Mouse (Mus musculus): ENCODE results near the gene Rhebl1. TPM values are rescaled to one million over a fixed set of nuclear protein-coding genes. Genes with fewer than 3 reads are reported as not detected.
"Not testable (repeated sequence)": the region's sequence is repeated elsewhere in the genome, so short reads cannot be mapped to it uniquely, and the experiment has no call there.

Gene Rhebl1
- polyA plus RNA-seq (2016; fragmentation: Nextera tagmentation; extraction: Ambion mirVana), result 20.1 and 23.3 TPM in 2 replicates

GRCm38 (mm10) chr15:98893940-98894745, at the start of gene Rhebl1:
Gene Rhebl1, minus strand, starts transcription at chr15:98894540.
- H3K4me1 ChIP-seq, result peaks cover 47% of the 10 kb centered on the region
- peak within 1 kb of the TSS; percentile 91 for H3K4me2 ChIP-seq
- H3K27me3 ChIP-seq, result peaks cover 81% of the 10 kb centered on the region
- no peaks in the 10 kb centered on the region for H3K9me3 ChIP-seq
- peak within 1 kb of the TSS; percentile 56 for H3K9ac ChIP-seq
- WGBS, result under 1% methylated on average over 77 of the region's 77 CpGs
- ATAC-seq (ENCODE audit: low FRiP score), result no peak
- H3K4me3 ChIP-seq (replicated peaks), result peak within 1 kb of the TSS; percentile 47
- no peak within 1 kb of the TSS for H3K27ac ChIP-seq
- no peaks in the 10 kb centered on the region for H3K36me3 ChIP-seq (replicated peaks)

GRCm38 (mm10) chr15:98943133-98943532, 48.8 kb upstream of the Rhebl1 start:
- H3K4me1 ChIP-seq, result peaks cover 8% of the 10 kb centered on the region; the same call in 1 of the 2 replicates
- no peak for ATAC-seq (ENCODE audit: low FRiP score)
- no peak overlapping the region for H3K9ac ChIP-seq
- H3K27me3 ChIP-seq, result no peaks in the 10 kb centered on the region
- H3K9me3 ChIP-seq, result no peaks in the 10 kb centered on the region
- no peak overlapping the region for H3K4me2 ChIP-seq
- WGBS, result 75% methylated on average over 4 of the region's 4 CpGs
- no peak overlapping the region for H3K4me3 ChIP-seq (replicated peaks)
- peaks cover 8% of the 10 kb centered on the region; the same call in 1 of the 2 replicates for H3K36me3 ChIP-seq (replicated peaks)
- H3K27ac ChIP-seq, result no peak overlapping the region

GRCm38 (mm10) chr15:98942081-98942480, 47.7 kb upstream of the Rhebl1 start:
- H3K9ac ChIP-seq, result no peak overlapping the region
- no peaks in the 10 kb centered on the region for H3K9me3 ChIP-seq
- peaks cover 7% of the 10 kb centered on the region; the same call in 1 of the 2 replicates for H3K36me3 ChIP-seq (replicated peaks)
- no peak for ATAC-seq (ENCODE audit: low FRiP score)
- no peak overlapping the region for H3K4me2 ChIP-seq
- H3K4me3 ChIP-seq (replicated peaks), result no peak overlapping the region
- H3K27ac ChIP-seq, result no peak overlapping the region
- no peaks in the 10 kb centered on the region for H3K27me3 ChIP-seq
- WGBS, result 91% methylated on average over 4 of the region's 4 CpGs
- peaks cover 4% of the 10 kb centered on the region; the same call in 1 of the 2 replicates for H3K4me1 ChIP-seq

GRCm38 (mm10) chr15:98941539-98941938, 47.2 kb upstream of the Rhebl1 start:
- no peaks in the 10 kb centered on the region for H3K27me3 ChIP-seq
- 85% methylated on average over 2 of the region's 2 CpGs for WGBS
- H3K9ac ChIP-seq, result no peak overlapping the region
- no peak overlapping the region for H3K4me2 ChIP-seq
- peaks cover 5% of the 10 kb centered on the region; the same call in 1 of the 2 replicates for H3K36me3 ChIP-seq (replicated peaks)
- H3K9me3 ChIP-seq, result no peaks in the 10 kb centered on the region
- H3K27ac ChIP-seq, result no peak overlapping the region
- ATAC-seq (ENCODE audit: low FRiP score), result no peak
- no peak overlapping the region for H3K4me3 ChIP-seq (replicated peaks)
- peaks cover 4% of the 10 kb centered on the region; the same call in 1 of the 2 replicates for H3K4me1 ChIP-seq

- H3K27me3 ChIP-seq, result no peaks in the 10 kb centered on the region
- no peak for ATAC-seq (ENCODE audit: low FRiP score)
- peaks cover 8% of the 10 kb centered on the region for H3K4me1 ChIP-seq
- WGBS, result 65% methylated on average over 10 of the region's 10 CpGs
- H3K36me3 ChIP-seq (replicated peaks), result peaks cover 5% of the 10 kb centered on the region; the same call in 1 of the 2 replicates
- H3K9me3 ChIP-seq, result no peaks in the 10 kb centered on the region
- no peak overlapping the region for H3K9ac ChIP-seq
- H3K27ac ChIP-seq, result 0 out of 2 replicates have a peak overlapping the region, but pooled peaks have one; percentile 31
- no peak overlapping the region for H3K4me3 ChIP-seq (replicated peaks)
- H3K4me2 ChIP-seq, result no peak overlapping the region
These were observed 46.5 kb upstream of the Rhebl1 start for GRCm38 (mm10) chr15:98940816-98941215.

GRCm38 (mm10) chr15:98934217-98934839, 40.0 kb upstream of the Rhebl1 start, which contains the start of gene Tuba1b:
Gene Tuba1b, minus strand, starts transcription at chr15:98934565.
- peaks cover 11% of the 10 kb centered on the region for H3K36me3 ChIP-seq (replicated peaks)
- H3K9ac ChIP-seq, result peak within 1 kb of the TSS; percentile 94
- H3K4me1 ChIP-seq, result peaks cover 27% of the 10 kb centered on the region
- under 1% methylated on average over 57 of the region's 58 CpGs for WGBS
- peak; percentile 95 for ATAC-seq (ENCODE audit: low FRiP score)
- peak within 1 kb of the TSS; percentile 93 for H3K4me2 ChIP-seq
- H3K9me3 ChIP-seq, result no peaks in the 10 kb centered on the region
- H3K27me3 ChIP-seq, result no peaks in the 10 kb centered on the region
- H3K27ac ChIP-seq, result peak within 1 kb of the TSS; percentile 99
- peak within 1 kb of the TSS; percentile 83 for H3K4me3 ChIP-seq (replicated peaks)

GRCm38 (mm10) chr15:98933833-98934216, 39.5 kb upstream of the Rhebl1 start:
- H3K9me3 ChIP-seq, result no peaks in the 10 kb centered on the region
- peaks cover 31% of the 10 kb centered on the region for H3K4me1 ChIP-seq
- peak overlapping the region; percentile 93 for H3K4me2 ChIP-seq
- ATAC-seq (ENCODE audit: low FRiP score), result peak; percentile 84
- under 1% methylated on average over 35 of the region's 35 CpGs for WGBS
- peaks cover 11% of the 10 kb centered on the region for H3K36me3 ChIP-seq (replicated peaks)
- no peaks in the 10 kb centered on the region for H3K27me3 ChIP-seq
- H3K27ac ChIP-seq, result peak overlapping the region; percentile 99
- H3K9ac ChIP-seq, result peak overlapping the region; percentile 94
- peak overlapping the region; percentile 83 for H3K4me3 ChIP-seq (replicated peaks)

- peak overlapping the region; percentile 83 for H3K4me3 ChIP-seq (replicated peaks)
- peak overlapping the region; percentile 94 for H3K9ac ChIP-seq
- H3K27ac ChIP-seq, result peak overlapping the region; percentile 99
- ATAC-seq (ENCODE audit: low FRiP score); H3K9me3 ChIP-seq; H3K27me3 ChIP-seq: not testable (repeated sequence)
- WGBS, result 23% methylated on average over 8 of the region's 9 CpGs
- peaks cover 11% of the 10 kb centered on the region for H3K36me3 ChIP-seq (replicated peaks)
- H3K4me1 ChIP-seq, result peaks cover 35% of the 10 kb centered on the region
- peak overlapping the region; percentile 93 for H3K4me2 ChIP-seq
These were observed 38.8 kb upstream of the Rhebl1 start for GRCm38 (mm10) chr15:98933004-98933671.

GRCm38 (mm10) chr15:98930998-98931397, 36.7 kb upstream of the Rhebl1 start:
- ATAC-seq (ENCODE audit: low FRiP score), result no peak
- Histone ChIP-seq H3K4me2 (peak overlapping the region; percentile 31; the same call in 1 of the 2 replicates), H3K9me3 (no peaks in the 10 kb centered on the region), H3K4me1 (peaks cover 33% of the 10 kb centered on the region), H3K9ac (no peak overlapping the region), H3K36me3 (replicated peaks) (peaks cover 15% of the 10 kb centered on the region), H3K27me3 (no peaks in the 10 kb centered on the region), H3K4me3 (replicated peaks) (no peak overlapping the region), H3K27ac (0 out of 2 replicates have a peak overlapping the region, but pooled peaks have one; percentile 13)
- 76% methylated on average over 3 of the region's 3 CpGs for WGBS

GRCm38 (mm10) chr15:98930017-98930734, 35.8 kb upstream of the Rhebl1 start:
- 57% methylated on average over 8 of the region's 8 CpGs for WGBS
- Histone ChIP-seq H3K27me3 (no peaks in the 10 kb centered on the region), H3K27ac (0 out of 2 replicates have a peak overlapping the region, but pooled peaks have one; percentile 46), H3K9me3 (no peaks in the 10 kb centered on the region), H3K4me1 (peaks cover 25% of the 10 kb centered on the region), H3K36me3 (replicated peaks) (peaks cover 15% of the 10 kb centered on the region), H3K9ac (no peak overlapping the region), H3K4me2 (no peak overlapping the region), H3K4me3 (replicated peaks) (no peak overlapping the region)
- no peak for ATAC-seq (ENCODE audit: low FRiP score)

GRCm38 (mm10) chr15:98928598-98929240, 34.4 kb upstream of the Rhebl1 start:
- Histone ChIP-seq H3K9ac (no peak overlapping the region), H3K4me1 (peaks cover 23% of the 10 kb centered on the region), H3K36me3 (replicated peaks) (peaks cover 15% of the 10 kb centered on the region), H3K27ac (peak overlapping the region; percentile 56; the same call in 1 of the 2 replicates), H3K9me3 (no peaks in the 10 kb centered on the region), H3K4me3 (replicated peaks) (no peak overlapping the region), H3K4me2 (no peak overlapping the region), H3K27me3 (no peaks in the 10 kb centered on the region)
- 17% methylated on average over 13 of the region's 13 CpGs for WGBS
- peak; percentile 28 for ATAC-seq (ENCODE audit: low FRiP score)
